Mouse (Mus musculus) heart, adult 2 months (tissue): ENCODE data around the gene Siah2.

Experiments
- CTCF ChIP-seq: fragments of 200-600 bp; IDR thresholded peaks from 2 replicates; pipeline ENCODE4 v1.8.1; 2022; ENCODE audit warnings: antibody characterized with exemption, mild to moderate bottlenecking, moderate library complexity
- EP300 ChIP-seq: fragments of 200-500 bp; IDR thresholded peaks from 2 replicates; pipeline ENCODE4 v1.6.1; 2011; ENCODE audit warnings: low read depth, low read length, control low read depth; ENCODE audit not compliant: insufficient read depth
- POLR2A ChIP-seq: fragments of 200-500 bp; IDR thresholded peaks from 2 replicates; pipeline ENCODE4 v1.6.1; 2011; ENCODE audit warnings: mild to moderate bottlenecking, low read depth, low read length, control low read depth; ENCODE audit not compliant: insufficient read depth

GRCm38 (mm10) chr3:58660636-58661035, 31.6 kb downstream of the Siah2 start:
- TF ChIP-seq POLR2A (no peak), CTCF (no peak), EP300 (no peak)
